Mouse (Mus musculus) kidney, postnatal 0 days (tissue): ENCODE data around the gene Gucy1a1. TPM values are rescaled to one million over a fixed set of nuclear protein-coding genes. Genes with fewer than 3 reads are reported as not detected.
A peak's percentile ranks its signal among the peaks of the same experiment; 100 is the strongest.

Experiments used
- ATAC-seq: fragments of 200-750 bp; cut with Nextera tagmentation; replicated peaks from 2 replicates; pipeline ENCODE4 v1.8.0; 2017; ENCODE audit warnings: low read depth, moderate number of reproducible peaks, moderate TSS enrichment, moderate library complexity; ENCODE audit not compliant: low FRiP score
- DNase-seq: peaks from one replicate; pipeline ENCODE4 v3.0.0-alpha.2; 2016; ENCODE audit warnings: low spot score
- H3K27ac ChIP-seq: fragments of 300-500 bp; sonication (generic); 2 replicates; pipeline ENCODE4 v1.5.1; 2014; ENCODE audit warnings: mild to moderate bottlenecking
- H3K27me3 ChIP-seq: fragments of 300-500 bp; sonication (generic); 2 replicates; pipeline ENCODE4 v1.6.1; 2014; ENCODE audit warnings: low read length, mixed read lengths; ENCODE audit not compliant: insufficient read depth
- H3K36me3 ChIP-seq: fragments of 300-500 bp; sonication (generic); 2 replicates; pipeline ENCODE4 v1.6.1; 2014; ENCODE audit warnings: low read length, mixed read lengths; ENCODE audit not compliant: insufficient read depth
- H3K4me1 ChIP-seq: fragments of 300-500 bp; sonication (generic); replicated peaks from 2 replicates; pipeline ENCODE4 v1.6.1; 2014; ENCODE audit warnings: antibody characterized with exemption, low read length, mixed read lengths; ENCODE audit not compliant: insufficient read depth
- H3K4me2 ChIP-seq: fragments of 300-500 bp; sonication (generic); 2 replicates; pipeline ENCODE4 v1.6.1; 2014; ENCODE audit warnings: mild to moderate bottlenecking, low read length, moderate library complexity, mixed read lengths
- H3K4me3 ChIP-seq: fragments of 300-500 bp; sonication (generic); replicated peaks from 2 replicates; pipeline ENCODE4 v1.5.1; 2014; ENCODE audit warnings: low read depth, low read length
- H3K9ac ChIP-seq: fragments of 300-500 bp; sonication (generic); 2 replicates; pipeline ENCODE4 v1.6.1; 2014; ENCODE audit warnings: low read depth, low read length
- H3K9me3 ChIP-seq: fragments of 300-500 bp; sonication (generic); replicated peaks from 2 replicates; pipeline ENCODE4 v1.6.1; 2016; ENCODE audit warnings: low read length, inconsistent platforms, mixed read lengths
- CTCF ChIP-seq: IDR thresholded peaks from 2 replicates; pipeline ENCODE4 v1.5.1; 2016; ENCODE audit warnings: antibody characterized with exemption, low read depth, mild to moderate bottlenecking, moderate library complexity
- WGBS: fragments of 180-500 bp; shearing (Covaris S2); extraction: QIAGEN DNeasy Blood & Tissue Kit; methylation state at CpG from one replicate; pipeline ENCODE4 v1.1.7; 2014; 5-methylcytosine and 5-hydroxymethylcytosine counted together
- microRNA-seq: library from miRNA; unstranded; fragments of <30 nt; microRNA quantifications from one replicate; pipeline ENCODE4, GENCODE M21; 2016
- polyA plus RNA-seq: library from polyadenylated mRNA; unstranded; fragments of >200 nt; fragmentation: Nextera tagmentation; extraction: Ambion mirVana; gene quantifications from 2 replicates; pipeline ENCODE4 v1.2.1, GENCODE M21; 2015

Gucy1a1 gene
- polyA plus RNA-seq, 1 experiment from 2014 or later: 72.5 TPM

- 73% methylated on average over 4 of the region's 4 CpGs for WGBS
- H3K27ac ChIP-seq: no peak overlapping the region
- DNase-seq (no peak), ATAC-seq (no peak)
- H3K4me1 ChIP-seq: no peaks in the 10 kb centered on the region
- no peak for TF ChIP-seq CTCF
- no peaks in the 10 kb centered on the region for H3K9me3 ChIP-seq
- no peaks in the 10 kb centered on the region for H3K27me3 ChIP-seq
- no peak overlapping the region for H3K9ac ChIP-seq
- no peak overlapping the region for H3K4me3 ChIP-seq
- no peak overlapping the region for H3K4me2 ChIP-seq
- H3K36me3 ChIP-seq: no peaks in the 10 kb centered on the region
Observed at GRCm38 (mm10) chr3:82048078-82048477, 97.5 kb downstream of the Gucy1a1 start.

GRCm38 (mm10) chr3:82047100-82047753 is 98.4 kb downstream of the Gucy1a1 start:
- Histone ChIP-seq H3K27me3 (no peaks in the 10 kb centered on the region), H3K9ac (no peak overlapping the region), H3K4me3 (no peak overlapping the region), H3K4me1 (no peaks in the 10 kb centered on the region), H3K27ac (no peak overlapping the region), H3K4me2 (no peak overlapping the region), H3K36me3 (no peaks in the 10 kb centered on the region), H3K9me3 (no peaks in the 10 kb centered on the region)
- ATAC-seq: peak; percentile 46; the same call in 1 of the 2 replicates
- 32% methylated on average over 8 of the region's 8 CpGs for WGBS
- TF ChIP-seq CTCF: peak; percentile 78
- DNase-seq: peak; percentile 84

DNA sequence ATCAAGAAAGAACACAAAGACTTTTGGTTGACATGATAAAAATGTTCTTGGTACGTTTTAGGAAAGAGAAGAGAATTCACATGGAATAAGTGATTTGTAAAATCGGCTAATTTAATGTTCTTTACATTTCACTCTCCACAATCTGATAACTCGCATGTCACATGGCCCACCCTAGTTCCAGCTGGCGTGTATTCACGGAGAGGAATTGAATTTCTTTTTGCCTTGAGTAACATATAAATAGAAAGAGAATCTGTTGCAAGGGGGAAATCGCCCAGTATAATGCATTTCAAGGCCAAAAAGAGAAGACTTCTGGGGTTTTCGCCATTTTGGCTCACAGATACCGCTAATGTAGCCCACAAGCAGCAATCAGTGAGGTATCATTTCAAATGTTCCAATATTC is 99.5 kb downstream of the Gucy1a1 start:
- DNase-seq (no peak), ATAC-seq (no peak)
- no peak overlapping the region for H3K27ac ChIP-seq
- WGBS: 86% methylated on average over 8 of the region's 8 CpGs
- no peaks in the 10 kb centered on the region for H3K36me3 ChIP-seq
- no peak overlapping the region for H3K4me2 ChIP-seq
- no peaks in the 10 kb centered on the region for H3K4me1 ChIP-seq
- no peaks in the 10 kb centered on the region for H3K9me3 ChIP-seq
- no peaks in the 10 kb centered on the region for H3K27me3 ChIP-seq
- no peak overlapping the region for H3K4me3 ChIP-seq
- no peak overlapping the region for H3K9ac ChIP-seq
- TF ChIP-seq CTCF: no peak

DNA sequence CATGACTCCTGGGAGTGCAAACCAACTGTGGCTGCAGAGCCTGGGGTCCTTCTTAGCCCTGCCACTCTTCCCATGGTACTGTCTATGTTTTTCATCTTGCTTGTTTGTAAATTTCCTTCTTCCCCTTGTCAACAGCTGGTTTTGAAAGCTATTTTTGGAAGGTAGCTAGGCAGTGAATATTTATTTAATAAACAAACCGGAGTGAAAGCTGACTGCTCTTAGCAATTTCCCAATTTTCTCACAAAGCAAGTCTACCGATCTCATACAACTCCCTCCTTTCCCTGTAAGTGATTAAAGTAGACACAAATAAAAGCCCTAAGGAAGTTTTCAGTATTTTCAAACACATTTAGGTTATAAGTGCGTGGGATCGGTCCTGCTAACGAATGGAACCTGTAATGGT is 100.7 kb downstream of the Gucy1a1 start:
- H3K4me3 ChIP-seq: no peak overlapping the region
- no peaks in the 10 kb centered on the region for H3K27me3 ChIP-seq
- H3K4me1 ChIP-seq: no peaks in the 10 kb centered on the region
- no peak for TF ChIP-seq CTCF
- H3K36me3 ChIP-seq: no peaks in the 10 kb centered on the region
- H3K9ac ChIP-seq: no peak overlapping the region
- H3K4me2 ChIP-seq: no peak overlapping the region
- no peak for ATAC-seq
- no peak overlapping the region for H3K27ac ChIP-seq
- WGBS: 72% methylated on average over 5 of the region's 5 CpGs
- no peak for DNase-seq
- no peaks in the 10 kb centered on the region for H3K9me3 ChIP-seq

- no peaks in the 10 kb centered on the region for H3K4me1 ChIP-seq
- 81% methylated on average over 6 of the region's 6 CpGs for WGBS
- no peak overlapping the region for H3K27ac ChIP-seq
- H3K4me2 ChIP-seq: no peak overlapping the region
- H3K4me3 ChIP-seq: no peak overlapping the region
- H3K9me3 ChIP-seq: no peaks in the 10 kb centered on the region
- no peak for TF ChIP-seq CTCF
- H3K27me3 ChIP-seq: no peaks in the 10 kb centered on the region
- H3K36me3 ChIP-seq: no peaks in the 10 kb centered on the region
- no peak for DNase-seq
- no peak overlapping the region for H3K9ac ChIP-seq
- no peak for ATAC-seq
Observed at GRCm38 (mm10) chr3:82043676-82044075, 101.9 kb downstream of the Gucy1a1 start.

Small RNAs within 50 kb of the gene (microRNA-seq; reads per million reads assigned to microRNA genes)
- not detected for gene Mir7010

Other genes starting within 250 kb of the Gucy1a1 start
- gene Ctso, start 213.2 kb downstream of the Gucy1a1 start, polyA plus RNA-seq: 25.3 and 25.7 TPM in 2 replicates
- 0.08 and 0.14 TPM in 2 replicates for gene Tdo2, start 169.6 kb downstream of the Gucy1a1 start, polyA plus RNA-seq
- gene Asic5, start 163.5 kb downstream of the Gucy1a1 start, polyA plus RNA-seq: 0.84 and 1.0 TPM in 2 replicates
- gene Gucy1b1, start 71.1 kb downstream of the Gucy1a1 start, polyA plus RNA-seq: 24.2 and 28.2 TPM in 2 replicates
- 7.2 and 7.4 TPM in 2 replicates for gene Map9, start 212.3 kb upstream of the Gucy1a1 start, polyA plus RNA-seq